Mouse (Mus musculus) MEL (cell line): ENCODE data around the gene Thsd4.

Experiments used
- CHD1 ChIP-seq: IDR thresholded peaks from 2 replicates; pipeline ENCODE4 v1.6.1; 2012; ENCODE audit warnings: low read depth, mild to moderate bottlenecking, inconsistent platforms, low read length, improper control_type of control experiment
- CHD2 ChIP-seq: IDR thresholded peaks from 2 replicates; pipeline ENCODE4 v1.6.1; 2011; ENCODE audit warnings: low read length, improper control_type of control experiment
- CTCF ChIP-seq, 3 experiments: IDR thresholded peaks in 2 of 3; conservative IDR thresholded peaks in 1 of 3; 2 replicates each; pipeline ENCODE4 v1.5.1; 2011 to 2012; ENCODE audit warnings: low read length in 3 of 3, low read depth in 2 of 3, mild to moderate bottlenecking in 2 of 3, improper control_type of control experiment in 1 of 3, inconsistent platforms in 1 of 3, mixed read lengths in 1 of 3, moderate library complexity in 1 of 3; ENCODE audit not compliant: control insufficient read depth in 1 of 3, insufficient read depth in 1 of 3, poor library complexity in 1 of 3, severe bottlenecking in 1 of 3
- E2F4 ChIP-seq: IDR thresholded peaks from 2 replicates; pipeline ENCODE4 v1.6.1; 2011; ENCODE audit warnings: low read depth, low read length, improper control_type of control experiment, borderline replicate concordance
- ELF1 ChIP-seq: IDR thresholded peaks from 2 replicates; pipeline ENCODE4 v1.6.1; 2014; ENCODE audit warnings: low read depth, mild to moderate bottlenecking, inconsistent platforms, low read length, improper control_type of control experiment, moderate library complexity
- EP300 ChIP-seq, 2 experiments: IDR thresholded peaks; 2 replicates each; pipeline ENCODE4 v1.6.1; 2011; ENCODE audit warnings: improper control_type of control experiment in 2 of 2, low read length in 2 of 2, low read depth in 1 of 2, mild to moderate bottlenecking in 1 of 2
- ETS1 ChIP-seq: IDR thresholded peaks from 2 replicates; pipeline ENCODE4 v1.6.1; 2012; ENCODE audit warnings: low read depth, mild to moderate bottlenecking, inconsistent platforms, low read length, improper control_type of control experiment, moderate library complexity
- GATA1 ChIP-seq: IDR thresholded peaks from 2 replicates; pipeline ENCODE4 v1.6.1; 2011; ENCODE audit warnings: low read depth, low read length, improper control_type of control experiment
- MXI1 ChIP-seq: IDR thresholded peaks from 2 replicates; pipeline ENCODE4 v1.6.1; 2011; ENCODE audit warnings: mild to moderate bottlenecking, low read depth, low read length, improper control_type of control experiment
- POLR2A ChIP-seq, 2 experiments: IDR thresholded peaks; 2 replicates each; pipeline ENCODE4 v1.6.1; 2011 to 2012; ENCODE audit warnings: low read length in 2 of 2, mild to moderate bottlenecking in 2 of 2, control low read depth in 1 of 2, improper control_type of control experiment in 1 of 2, low read depth in 1 of 2, moderate library complexity in 1 of 2; ENCODE audit not compliant: control insufficient read depth in 1 of 2, insufficient read depth in 1 of 2, poor library complexity in 1 of 2
- POLR2AphosphoS2 ChIP-seq: IDR thresholded peaks from 2 replicates; pipeline ENCODE4 v1.6.1; 2011; ENCODE audit warnings: low read length, improper control_type of control experiment
- POLR2AphosphoS5 ChIP-seq: IDR thresholded peaks from 2 replicates; pipeline ENCODE4 v1.6.1; 2012; ENCODE audit warnings: low read depth, borderline replicate concordance, mild to moderate bottlenecking, inconsistent platforms, low read length, moderate library complexity, mixed read lengths
- TAL1 ChIP-seq: IDR thresholded peaks from 2 replicates; pipeline ENCODE4 v1.6.1; 2012; ENCODE audit warnings: mild to moderate bottlenecking, inconsistent platforms, low read length, moderate library complexity, mixed read lengths
- ZMIZ1 ChIP-seq: IDR thresholded peaks from 2 replicates; pipeline ENCODE4 v1.6.1; 2012; ENCODE audit warnings: low read depth, mild to moderate bottlenecking, inconsistent platforms, low read length, improper control_type of control experiment, moderate library complexity

DNA sequence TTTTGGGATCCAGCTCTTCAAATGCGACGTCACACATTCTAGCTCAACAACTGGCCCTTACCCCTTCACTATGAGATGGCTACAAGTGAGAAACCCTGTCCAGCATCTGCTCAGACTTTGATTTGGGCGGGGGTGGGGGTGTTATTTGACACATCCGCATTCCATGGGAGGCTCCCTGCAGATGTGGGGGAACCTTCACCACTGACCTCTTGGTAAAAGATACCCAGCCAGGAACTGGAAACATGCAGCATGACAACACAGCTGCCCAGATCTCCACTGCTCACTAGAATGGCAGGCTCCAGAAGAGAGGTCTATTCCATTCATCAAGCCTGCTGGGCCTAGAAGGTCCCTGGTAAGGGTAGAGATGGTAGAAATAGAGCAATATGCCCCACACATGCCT lies 213.7 kb downstream of the Thsd4 start:
- no peak for TF ChIP-seq POLR2A (IDR thresholded peaks at IDR 0.05; ENCODE audit: control insufficient read depth in 1 of 2, insufficient read depth in 1 of 2, low read depth in 1 of 2, low read length in 2 of 2, poor library complexity in 1 of 2)
- TF ChIP-seq ZMIZ1 = no peak
- no peak for TF ChIP-seq CTCF (IDR thresholded peaks at IDR 0.05 in 2 of 3, conservative IDR thresholded peaks at IDR 0.05 in 1 of 3; ENCODE audit: control insufficient read depth in 1 of 3, insufficient read depth in 1 of 3, low read depth in 2 of 3, low read length in 3 of 3, poor library complexity in 1 of 3, severe bottlenecking in 1 of 3)
- TF ChIP-seq E2F4 = no peak
- TF ChIP-seq EP300 (IDR thresholded peaks at IDR 0.05; ENCODE audit: low read depth in 1 of 2, low read length in 2 of 2) = no peak
- TF ChIP-seq ETS1 = no peak
- no peak for TF ChIP-seq MXI1
- no peak for TF ChIP-seq GATA1
- TF ChIP-seq TAL1 = no peak
- no peak for TF ChIP-seq POLR2AphosphoS5
- TF ChIP-seq CHD2 = no peak
- TF ChIP-seq POLR2AphosphoS2 = no peak
- TF ChIP-seq ELF1 = no peak
- no peak for TF ChIP-seq CHD1
